Comparison of ENCODE assay signal across 25 mouse cellular contexts in genomic region chr14:61968467-61968866, GRCm38 (mm10).
DNase-seq lines count a peak whose midpoint lies in the region; ATAC-seq lines count a peak whose summit lies in the region.
"Had no signal": no experiment of that assay in that cellular context is flagged by ENCODE, and none has a peak within 500 bp of the region (broad histone marks: within the 10 kb centered on the region; RNA-seq: fewer than 3 reads in every experiment).

No protein-coding gene starts in this region.

- no peak overlapping the region for H3K27ac ChIP-seq in liver, embryonic 16.5 days (ENCODE audit: low read length)
- H3K27ac ChIP-seq: embryonic facial prominence, embryonic 12.5 days; hindbrain, embryonic 12.5 days; hindbrain, postnatal 0 days; kidney, embryonic 15.5 days; layer of hippocampus, adult 2 months; left cerebral cortex, adult 2 months; limb, embryonic 12.5 days; liver, embryonic 14.5 days; midbrain, embryonic 13.5 days had no signal

- H3K27me3 ChIP-seq in liver, embryonic 16.5 days (ENCODE audit: control insufficient read depth, insufficient read depth, low read depth, low read length), result no peaks in the 10 kb centered on the region
- H3K27me3 ChIP-seq: embryonic facial prominence, embryonic 12.5 days; hindbrain, embryonic 12.5 days; kidney, embryonic 15.5 days; limb, embryonic 12.5 days; midbrain, embryonic 13.5 days had no signal

- H3K36me3 ChIP-seq in liver, embryonic 16.5 days (ENCODE audit: control insufficient read depth, insufficient read depth), result no peaks in the 10 kb centered on the region
- H3K36me3 ChIP-seq: embryonic facial prominence, embryonic 12.5 days; hindbrain, embryonic 12.5 days; kidney, embryonic 15.5 days; limb, embryonic 12.5 days; midbrain, embryonic 13.5 days had no signal

- peak; percentile 32; the same call in 1 of the 2 replicates for ATAC-seq in liver, embryonic 16.5 days (ENCODE audit: low read depth)
- peak; percentile 62 for ATAC-seq in granulocyte monocyte progenitor cell, adult 5-6 weeks (replicated peaks; ENCODE audit: poor library complexity, severe bottlenecking)
- ATAC-seq in megakaryocyte, adult 5-6 weeks (ENCODE audit: poor library complexity, severe bottlenecking), result peak; percentile 61
- ATAC-seq: CD4-positive, CD25-positive, alpha-beta regulatory T cell, adult 4 months; forebrain, embryonic 14.5 days; hindbrain, postnatal 0 days; midbrain, embryonic 13.5 days had no signal

- DNase-seq in liver (no peak), 416B (ENCODE audit: low read depth) (peak; percentile 37)
- DNase-seq in gastrocnemius, postnatal 10 days, result no peak
- DNase-seq in heart, postnatal 14 days, result no peak
- DNase-seq: adrenal gland, adult 8-10 months; cerebellum, adult 9-10 months; embryo, embryonic 11 days; kidney, adult 11 months; kidney, postnatal 25 days; thymus, adult 2 months; thymus, postnatal 36 days had no signal

- no peaks in the 10 kb centered on the region for H3K9me3 ChIP-seq in liver, embryonic 16.5 days (replicated peaks; ENCODE audit: control insufficient read depth, low read length)
- H3K9me3 ChIP-seq: embryonic facial prominence, embryonic 12.5 days; hindbrain, embryonic 12.5 days; kidney, embryonic 15.5 days; limb, embryonic 12.5 days; midbrain, embryonic 13.5 days had no signal

- H3K9ac ChIP-seq in liver, embryonic 16.5 days (ENCODE audit: low read depth, low read length), result no peak overlapping the region
- H3K9ac ChIP-seq: embryonic facial prominence, embryonic 12.5 days; hindbrain, embryonic 12.5 days; kidney, embryonic 15.5 days; limb, embryonic 12.5 days; liver, embryonic 14.5 days; midbrain, embryonic 13.5 days had no signal

- no peak overlapping the region for H3K4me3 ChIP-seq in liver, embryonic 16.5 days (ENCODE audit: low read depth, low read length)
- H3K4me3 ChIP-seq: embryonic facial prominence, embryonic 12.5 days; hindbrain, embryonic 12.5 days; kidney, embryonic 15.5 days; layer of hippocampus, adult 2 months; left cerebral cortex, adult 2 months; limb, embryonic 12.5 days; midbrain, embryonic 13.5 days had no signal

- no peaks in the 10 kb centered on the region for H3K4me1 ChIP-seq in liver, embryonic 16.5 days (ENCODE audit: control insufficient read depth, low read depth, low read length)
- H3K4me1 ChIP-seq: embryonic facial prominence, embryonic 12.5 days; hindbrain, embryonic 12.5 days had no signal

- 46% methylated on average over 1 of the region's 1 CpGs for WGBS in liver, embryonic 16.5 days (ENCODE audit: insufficient replicate concordance)

- no peak overlapping the region for H3K4me2 ChIP-seq in liver, embryonic 16.5 days (ENCODE audit: low read depth, low read length)
- H3K4me2 ChIP-seq: embryonic facial prominence, embryonic 12.5 days; hindbrain, embryonic 12.5 days; kidney, embryonic 15.5 days; limb, embryonic 12.5 days; midbrain, embryonic 13.5 days had no signal

- intact Hi-C loops in heart, postnatal 14 days (cut with DNase I), result no loop called here
